Mouse (Mus musculus): ENCODE data around the gene Zfp661.
"Not testable (repeated sequence)": the region's sequence is repeated elsewhere in the genome, so short reads cannot be mapped to it uniquely, and the experiment has no call there.

Gene Zfp661

GRCm38 (mm10) chr2:127586694-127587513, at the start of gene Zfp661, which contains the start of gene Mrps5:
Gene Zfp661, minus strand, starts transcription at chr2:127587094.
Gene Mrps5, plus strand, starts transcription at chr2:127587222.
- DNase-seq: peak; percentile 83 to 88

- DNase-seq: no peak
Observed at GRCm38 (mm10) chr2:127635581-127635980, 48.7 kb upstream of the Zfp661 start.

GRCm38 (mm10) chr2:127632601-127633000, 45.7 kb upstream of the Zfp661 start:
- no peak for DNase-seq

GRCm38 (mm10) chr2:127627990-127628570, 41.2 kb upstream of the Zfp661 start:
- DNase-seq: no peak

GRCm38 (mm10) chr2:127627354-127627753, 40.5 kb upstream of the Zfp661 start:
- DNase-seq: no peak

GRCm38 (mm10) chr2:127625659-127626058, 38.8 kb upstream of the Zfp661 start:
- DNase-seq: peak; percentile 32 to 73

- DNase-seq: no peak
Observed at GRCm38 (mm10) chr2:127624786-127625185, 37.9 kb upstream of the Zfp661 start.

- DNase-seq: no peak
Observed at GRCm38 (mm10) chr2:127622065-127622464, 35.2 kb upstream of the Zfp661 start.

GRCm38 (mm10) chr2:127619311-127619710, 32.4 kb upstream of the Zfp661 start:
- no peak for DNase-seq

GRCm38 (mm10) chr2:127612288-127612687, 25.4 kb upstream of the Zfp661 start:
- DNase-seq: no peak

GRCm38 (mm10) chr2:127611386-127611785, 24.5 kb upstream of the Zfp661 start:
- no peak for DNase-seq

- DNase-seq: no peak
Observed at GRCm38 (mm10) chr2:127608986-127609385, 22.1 kb upstream of the Zfp661 start.

- DNase-seq: no peak
Observed at GRCm38 (mm10) chr2:127608234-127608633, 21.3 kb upstream of the Zfp661 start.

GRCm38 (mm10) chr2:127605203-127605602, 18.3 kb upstream of the Zfp661 start:
- DNase-seq: no peak

- DNase-seq: not testable (repeated sequence)
Observed at GRCm38 (mm10) chr2:127603383-127603782, 16.5 kb upstream of the Zfp661 start.

GRCm38 (mm10) chr2:127590840-127591239, 3.9 kb upstream of the Zfp661 start:
- no peak for DNase-seq

- DNase-seq: no peak
Observed at GRCm38 (mm10) chr2:127590204-127590603, 3.3 kb upstream of the Zfp661 start.

- DNase-seq: no peak
Observed at GRCm38 (mm10) chr2:127588897-127589296, 2.0 kb upstream of the Zfp661 start.

GRCm38 (mm10) chr2:127587514-127587844, 585 bp upstream of the Zfp661 start:
- DNase-seq: no peak

GRCm38 (mm10) chr2:127584436-127584858, 2.4 kb downstream of the Zfp661 start:
- peak; percentile 92 to 94 for DNase-seq

GRCm38 (mm10) chr2:127573322-127573721, 13.6 kb downstream of the Zfp661 start:
- no peak for DNase-seq

- DNase-seq: peak; percentile 82 to 90
Observed at GRCm38 (mm10) chr2:127559070-127559966, 27.6 kb downstream of the Zfp661 start.

- no peak for DNase-seq
Observed at GRCm38 (mm10) chr2:127551078-127551477, 35.8 kb downstream of the Zfp661 start.

All from lung, postnatal 4 days (tissue).